Mouse (Mus musculus): ENCODE results near the gene Akap6.

The Akap6 gene

DNA sequence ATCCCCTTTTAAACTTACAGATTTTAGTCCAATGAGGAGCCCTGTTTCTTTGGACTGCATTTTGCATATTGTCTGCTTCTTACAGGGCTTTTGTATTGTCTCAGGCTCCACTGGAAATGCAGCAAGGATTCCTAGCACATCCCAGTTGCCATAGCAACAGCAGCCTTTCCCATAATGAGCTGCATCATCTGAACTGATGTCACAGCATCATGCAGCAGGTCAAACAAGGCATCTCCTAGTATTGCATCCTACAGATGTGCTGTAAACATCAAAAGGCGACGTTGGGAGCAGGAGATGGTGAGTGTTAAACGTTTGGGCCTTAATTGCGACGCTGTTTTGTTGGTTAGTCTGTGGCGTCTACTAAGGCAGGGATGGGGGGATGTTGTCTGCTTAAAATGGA lies at the start of gene Akap6:
Akap6 (plus strand) TSS at position 238 of the 400 bp plus-strand sequence.
- DNase-seq, result peak; percentile 88

DNA sequence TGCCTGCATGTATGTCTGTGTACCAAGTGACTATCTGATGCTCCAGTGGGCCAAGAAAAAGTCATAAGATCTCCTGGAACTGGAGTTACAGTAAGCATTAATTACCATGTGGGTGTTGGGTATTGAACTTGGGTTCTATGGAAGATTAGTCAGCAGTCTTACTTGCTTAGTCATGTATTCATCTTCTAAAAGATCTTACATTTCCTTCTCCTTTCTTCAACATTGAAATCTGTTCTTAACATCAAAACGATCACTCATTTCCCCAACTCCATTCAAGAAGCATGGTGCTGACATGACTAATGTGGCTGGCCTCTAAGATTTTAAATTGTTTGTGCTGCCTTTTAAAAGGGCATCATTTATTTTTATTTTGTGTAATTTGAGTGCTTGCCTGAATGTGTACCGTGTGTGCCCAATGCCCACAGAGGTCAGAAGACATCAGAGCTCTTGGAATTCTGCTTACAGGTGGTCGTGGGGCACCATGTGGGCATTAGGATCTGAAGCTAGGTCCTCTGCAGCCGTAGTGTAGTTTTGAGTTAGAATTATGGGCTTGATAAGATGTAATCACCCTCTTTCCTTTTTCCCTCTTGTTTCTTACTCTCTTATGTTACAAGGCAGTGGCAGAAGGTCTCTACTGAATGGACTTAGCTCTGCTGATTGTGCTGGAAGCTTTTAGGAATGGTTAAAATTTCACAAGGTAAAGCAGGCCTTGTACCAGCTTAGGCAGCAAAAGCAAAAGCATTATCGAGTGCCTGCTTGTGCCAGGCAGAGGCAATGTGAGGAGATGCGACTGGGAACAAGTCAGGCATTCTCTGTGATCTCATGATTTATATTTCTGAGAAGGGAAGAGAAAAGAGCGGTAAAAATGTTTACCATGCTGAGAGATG lies 36.0 kb upstream of the Akap6 start:
- no peak for DNase-seq

DNA sequence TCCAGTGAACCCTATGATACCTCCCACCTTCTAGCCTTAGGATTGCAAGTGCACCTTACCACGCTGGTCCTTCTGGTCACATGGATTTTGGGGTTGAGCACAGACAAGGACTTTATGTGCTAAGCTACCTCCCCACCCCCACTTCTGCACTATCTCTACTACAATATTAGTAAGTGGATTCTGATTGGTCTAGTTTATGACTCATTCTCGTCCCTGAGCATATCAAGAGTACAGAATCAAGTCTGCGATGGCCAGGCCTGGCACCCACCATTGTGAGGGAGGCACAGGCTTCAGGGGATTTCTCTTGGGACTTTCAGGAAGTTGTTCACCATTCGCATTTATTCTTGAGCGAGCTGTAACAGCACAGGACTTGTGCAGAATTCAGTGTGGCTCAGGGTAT lies 34.2 kb upstream of the Akap6 start:
- no peak for DNase-seq

DNA sequence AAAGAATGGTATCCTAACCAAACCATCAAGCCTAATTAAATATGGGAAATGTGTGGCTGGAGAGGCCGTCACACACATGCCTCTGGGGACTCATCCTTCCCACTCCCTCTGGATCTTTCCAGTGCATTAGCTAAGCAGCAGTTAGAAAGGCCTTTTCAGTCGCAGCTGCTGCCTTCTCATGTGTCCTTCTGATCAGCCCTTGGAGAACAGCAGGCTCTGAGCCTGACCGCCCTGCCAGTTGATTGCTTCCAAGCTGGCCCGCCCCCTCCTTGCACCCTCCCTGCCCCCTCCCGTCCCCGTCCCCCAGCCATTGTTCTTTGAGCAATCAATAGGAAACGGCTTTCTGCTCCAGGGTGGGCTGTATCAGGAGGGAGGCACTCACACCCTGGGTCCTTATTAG lies 27.7 kb upstream of the Akap6 start:
- no peak for DNase-seq

DNA sequence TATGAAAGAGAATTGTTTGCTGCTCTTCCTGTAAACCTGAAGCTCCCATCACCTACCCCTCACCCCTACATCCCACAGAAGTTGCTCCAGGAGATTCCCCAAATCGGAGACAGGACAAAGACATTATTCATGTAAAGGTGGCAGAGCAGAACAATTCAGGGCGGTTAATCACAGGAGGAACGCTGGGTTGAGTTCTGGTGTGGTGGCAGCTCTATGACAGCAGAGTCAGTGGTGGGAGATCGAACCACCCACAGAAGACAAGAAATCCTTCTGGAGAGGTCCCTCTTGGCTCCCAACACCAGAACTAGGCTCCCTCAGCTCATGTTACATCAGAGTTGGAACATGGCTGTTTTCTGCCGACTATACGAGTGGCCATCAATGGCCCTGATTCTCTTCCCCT lies 27.2 kb upstream of the Akap6 start:
- DNase-seq, result no peak

DNA sequence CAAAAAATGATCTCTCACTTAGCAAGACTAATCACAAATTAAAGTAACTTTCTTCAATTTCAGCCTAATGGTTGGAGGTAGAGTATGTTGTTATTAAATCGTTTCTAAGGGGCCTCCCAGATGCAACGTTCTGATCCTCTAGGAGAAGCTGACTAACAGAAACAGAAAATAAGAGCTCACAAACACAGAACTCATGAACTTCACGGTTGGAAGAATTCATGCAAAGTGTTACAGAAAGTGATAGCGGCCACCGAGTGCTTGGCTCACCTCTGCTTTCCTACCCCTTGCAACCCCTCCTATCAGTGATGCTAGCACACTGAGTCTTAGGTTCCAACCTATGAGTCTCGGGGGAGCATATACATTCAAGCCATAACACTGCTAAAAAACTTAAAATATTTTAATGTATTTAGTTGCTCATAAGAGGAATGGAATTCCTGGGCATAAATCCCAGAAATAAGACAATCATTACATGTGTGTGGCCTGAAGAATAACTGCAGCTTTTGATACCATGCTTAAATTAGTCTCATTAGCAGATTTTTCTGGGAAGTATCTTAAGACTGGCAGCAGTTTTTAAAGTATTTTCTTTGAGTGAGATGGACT lies 25.7 kb upstream of the Akap6 start:
- no peak for DNase-seq

DNA sequence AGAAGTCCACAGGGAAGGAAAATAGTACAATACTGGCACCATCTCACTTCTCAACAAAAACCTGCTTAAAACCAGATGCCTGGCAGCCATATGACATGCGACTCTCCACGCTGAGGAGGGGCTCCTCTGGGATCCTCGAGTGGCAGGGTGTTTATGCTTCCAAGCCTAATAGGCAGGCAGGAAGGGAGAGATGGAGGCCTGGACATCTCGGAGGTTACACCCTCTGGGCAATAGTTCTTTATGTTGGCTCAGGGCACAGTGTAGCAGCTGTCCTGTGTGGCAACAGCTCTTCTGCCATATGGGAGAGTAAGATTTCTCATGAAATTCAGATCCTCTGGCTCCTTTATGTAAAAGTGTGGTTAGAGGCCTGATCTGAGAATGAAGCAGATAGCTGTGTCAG lies 24.2 kb upstream of the Akap6 start:
- peak; percentile 36 for DNase-seq

DNA sequence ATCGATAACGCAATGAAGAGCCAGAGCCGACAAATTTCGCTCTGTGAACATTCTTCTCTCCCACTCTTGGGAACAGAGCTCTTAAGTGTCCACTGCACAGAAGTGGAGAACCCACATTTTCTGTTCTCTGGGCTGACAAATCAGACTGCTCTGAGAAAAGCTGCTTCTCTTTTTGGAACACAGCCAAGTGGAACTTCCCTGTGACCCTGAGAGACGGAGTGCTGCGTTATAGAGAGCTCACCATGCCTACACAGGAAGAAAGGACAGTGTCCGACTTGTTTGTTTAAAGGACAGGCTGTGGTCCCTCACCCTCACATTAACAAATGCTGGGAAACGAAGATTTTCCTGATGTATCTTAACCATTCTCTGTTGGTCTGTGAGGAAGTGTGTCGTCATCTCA lies 11.8 kb upstream of the Akap6 start:
- no peak for DNase-seq

DNA sequence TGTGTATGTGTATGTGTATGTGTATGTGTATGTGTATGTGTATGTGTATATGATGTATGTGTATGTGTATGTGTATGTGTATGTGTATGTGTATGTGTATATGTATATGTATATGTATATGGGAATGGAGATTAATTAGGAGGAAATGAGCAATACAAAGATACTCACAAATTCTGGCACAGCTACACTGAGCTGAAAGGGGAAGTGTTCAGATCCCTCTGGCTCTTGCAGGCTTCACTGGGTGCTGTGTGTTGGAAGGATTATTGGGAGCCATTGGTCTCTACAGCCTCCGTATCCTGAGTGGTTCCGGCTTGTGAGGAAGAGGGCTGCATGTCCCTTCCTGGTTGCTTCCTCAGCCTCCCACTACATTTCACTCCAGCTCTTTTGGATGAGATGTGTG lies 10.5 kb upstream of the Akap6 start:
- no peak for DNase-seq

DNA sequence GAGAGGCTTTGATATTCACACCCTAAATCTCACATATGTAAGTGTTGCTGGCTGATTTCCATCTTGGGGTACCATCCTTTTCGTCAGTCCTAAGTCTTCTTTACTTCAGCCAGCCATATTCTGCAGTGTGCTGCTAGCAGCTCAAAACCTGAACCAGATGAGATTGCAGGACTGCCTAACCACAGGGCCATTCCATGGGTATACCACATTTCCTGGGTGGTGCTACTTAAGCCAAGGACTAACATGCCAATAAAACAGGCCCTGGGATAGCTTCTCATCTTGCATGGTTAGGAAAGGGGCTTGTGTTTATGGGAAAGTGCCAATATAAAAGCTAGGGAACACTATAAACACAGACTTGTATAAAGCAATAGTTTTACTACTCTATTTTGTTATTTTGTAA lies 7.6 kb upstream of the Akap6 start:
- no peak for DNase-seq

DNA sequence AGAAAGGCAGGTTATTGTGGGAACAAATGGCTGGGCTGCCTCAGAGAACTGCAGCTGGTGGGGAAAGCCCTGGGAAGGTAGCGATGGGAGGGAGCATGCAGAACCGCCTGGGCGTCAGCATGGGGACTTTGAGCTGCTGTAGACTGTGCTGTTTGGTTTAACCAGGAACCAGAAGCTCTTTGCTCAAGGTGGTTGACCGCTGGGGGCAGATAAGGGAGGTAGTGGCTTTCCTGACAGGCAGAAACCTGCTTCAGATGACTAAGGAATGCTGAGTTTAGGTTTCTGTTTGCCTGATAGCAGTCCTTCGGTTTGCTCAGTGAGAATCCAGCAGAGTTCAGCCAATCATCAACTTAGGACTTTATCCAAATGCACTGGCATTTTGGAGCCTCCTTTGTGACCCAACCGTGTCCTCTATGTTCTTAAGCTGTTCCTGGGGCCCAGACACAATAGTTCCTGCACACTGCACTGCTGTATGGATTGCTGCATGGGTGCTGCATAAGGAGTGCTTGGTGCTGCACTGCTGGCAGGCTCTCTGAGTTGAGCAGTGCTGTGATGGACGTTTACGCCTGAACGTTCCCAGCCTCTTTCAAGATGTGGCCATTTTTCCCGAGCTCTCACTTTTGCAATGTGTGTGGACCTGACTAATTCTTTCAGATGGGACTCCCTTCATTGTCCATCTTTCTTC lies 6.8 kb upstream of the Akap6 start:
- DNase-seq, result no peak

DNA sequence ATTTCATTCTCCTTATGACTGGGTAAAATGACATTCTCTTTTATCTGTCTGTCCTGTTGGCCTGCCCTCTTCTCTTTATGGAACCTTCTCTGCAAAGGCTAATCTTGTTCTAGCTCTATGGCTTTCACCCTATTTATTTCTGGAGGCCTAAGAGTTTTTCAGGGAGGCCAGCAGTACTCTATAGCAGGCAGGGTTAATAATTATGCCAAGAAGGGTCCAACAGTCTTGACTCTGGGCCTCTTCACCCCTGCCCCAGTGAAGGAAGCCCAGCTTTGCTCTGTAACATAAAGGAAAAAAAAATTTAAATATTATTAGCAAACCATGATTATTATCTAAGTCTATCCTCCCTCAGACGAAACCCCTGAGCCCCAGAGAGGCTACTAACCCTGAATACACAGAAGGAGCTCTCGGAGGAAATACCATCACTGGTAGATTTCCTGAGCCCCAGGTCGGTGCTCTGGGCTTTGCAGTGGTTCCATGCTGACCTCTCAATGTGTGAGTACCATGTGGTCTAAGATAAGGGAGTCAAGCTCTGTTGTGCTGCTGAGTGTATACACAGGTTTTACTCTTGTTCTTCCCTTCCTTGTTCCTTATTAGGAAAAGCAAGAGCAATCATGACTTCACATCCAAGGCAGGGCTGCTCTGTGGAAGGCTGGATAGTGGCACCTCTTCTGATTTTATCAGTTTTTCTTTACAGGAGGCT lies 1.6 kb upstream of the Akap6 start:
- no peak for DNase-seq

DNA sequence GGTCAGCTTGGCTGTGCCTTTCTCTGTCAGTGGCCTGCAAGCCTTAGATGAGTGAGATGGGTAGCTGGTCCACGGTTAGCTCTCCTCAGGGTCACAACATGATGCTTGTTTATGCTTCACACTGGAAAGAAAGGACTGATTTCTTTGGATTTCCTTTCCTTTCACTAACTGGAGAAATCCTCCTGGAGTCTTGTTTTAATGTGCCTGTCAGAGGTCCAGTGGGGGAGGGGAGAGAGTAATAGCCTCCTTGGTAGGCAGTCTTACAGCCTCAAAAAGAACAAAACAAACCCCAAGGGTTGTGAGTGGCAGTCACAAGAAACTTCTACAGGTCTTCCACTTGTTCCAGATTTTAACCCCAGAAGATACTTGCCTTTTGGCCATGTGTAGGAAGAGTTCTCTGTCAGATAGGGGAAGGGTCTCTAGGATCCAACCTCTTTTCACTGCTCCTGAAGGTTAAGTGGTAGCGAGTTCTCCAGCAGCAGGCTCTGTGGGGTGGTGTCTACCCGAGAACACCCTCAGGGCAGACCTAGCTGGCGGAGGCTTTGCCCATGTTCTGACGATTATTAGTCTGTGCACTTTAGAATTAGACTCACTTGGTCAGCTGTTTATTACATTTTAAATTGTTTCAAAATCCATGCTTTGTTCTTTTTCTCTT lies 780 bp upstream of the Akap6 start:
- DNase-seq, result peak; percentile 40

DNA sequence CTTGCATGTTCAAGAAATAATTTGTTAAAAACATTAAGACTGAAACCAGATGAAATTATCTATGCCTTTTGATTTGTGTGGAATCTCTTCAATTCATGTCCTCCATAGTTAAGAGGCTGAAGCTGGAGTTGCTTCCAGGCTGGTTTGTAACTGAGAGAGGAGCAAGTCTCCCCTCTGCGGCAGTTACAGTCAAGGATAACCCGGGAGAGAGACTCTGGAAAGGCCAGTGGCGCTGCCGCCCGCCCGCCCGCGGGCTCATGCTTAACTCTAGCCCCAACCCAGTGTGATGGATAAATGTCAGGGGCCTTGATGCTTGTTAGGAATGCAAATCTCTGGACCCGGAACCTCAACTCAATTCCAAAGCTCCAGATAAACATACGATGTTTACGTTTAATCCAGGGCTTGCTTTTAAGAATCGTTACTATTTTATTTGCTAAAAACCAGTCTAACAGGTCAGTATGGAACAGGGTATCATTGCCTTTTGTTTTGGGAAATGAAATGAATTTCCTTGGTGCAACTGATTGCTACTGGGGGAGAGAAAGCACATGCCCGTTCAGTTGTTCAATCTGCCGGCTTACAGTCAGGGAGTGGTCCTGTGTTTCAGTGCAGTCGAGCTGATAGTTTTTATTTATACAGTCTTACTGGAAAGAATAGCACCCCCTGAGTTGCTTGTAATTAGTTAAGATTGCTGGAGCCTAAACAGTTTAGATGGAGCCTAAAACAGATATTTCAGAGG lies 946 bp downstream of the Akap6 start:
- peak; percentile 58 for DNase-seq

DNA sequence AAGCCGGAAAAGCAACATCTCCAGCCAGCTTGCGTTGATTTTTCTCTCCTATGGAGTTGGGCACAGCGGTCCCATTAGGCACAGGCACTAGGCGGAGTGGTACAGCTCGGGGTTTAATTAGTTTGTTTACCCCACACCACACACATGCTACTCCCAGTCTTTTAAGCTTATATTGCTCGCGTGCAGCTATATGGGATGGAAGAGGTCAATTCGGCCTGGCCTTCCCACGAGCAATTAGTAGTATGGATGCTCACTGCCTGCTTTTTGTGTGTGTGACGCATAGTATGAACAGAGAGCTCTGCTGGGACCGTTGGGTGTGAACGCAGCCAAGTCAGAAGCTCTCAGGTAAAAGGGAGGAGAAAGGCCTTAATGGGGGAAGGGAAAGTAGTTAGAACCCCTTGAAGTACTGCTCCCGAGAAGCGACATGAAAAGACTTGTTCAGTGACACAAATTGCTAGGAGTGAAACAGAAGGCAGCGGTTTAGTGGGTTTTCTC lies 1.6 kb downstream of the Akap6 start:
- peak; percentile 60 for DNase-seq

DNA sequence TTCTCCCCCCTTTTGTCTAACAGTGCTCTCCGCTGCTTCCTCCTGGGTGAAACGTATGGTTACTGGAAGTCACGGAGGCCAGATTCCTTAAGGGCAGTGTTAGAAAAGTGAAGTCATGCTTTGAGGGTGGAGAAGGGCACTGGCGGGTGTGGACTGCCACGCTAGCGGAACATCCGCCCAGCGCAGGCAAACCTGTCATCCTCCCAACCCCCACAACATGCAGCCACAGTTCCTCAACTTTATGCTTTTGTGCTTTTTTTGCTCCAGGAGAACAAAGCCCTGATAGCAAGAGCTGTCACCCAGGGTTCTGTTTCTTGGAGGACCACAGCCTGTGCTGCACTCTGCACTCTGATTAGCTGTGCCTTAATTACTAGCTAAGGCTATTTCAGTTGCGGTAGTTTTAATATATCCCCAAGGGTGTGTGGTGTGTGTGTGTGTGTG lies 2.0 kb downstream of the Akap6 start:
- DNase-seq, result no peak

DNA sequence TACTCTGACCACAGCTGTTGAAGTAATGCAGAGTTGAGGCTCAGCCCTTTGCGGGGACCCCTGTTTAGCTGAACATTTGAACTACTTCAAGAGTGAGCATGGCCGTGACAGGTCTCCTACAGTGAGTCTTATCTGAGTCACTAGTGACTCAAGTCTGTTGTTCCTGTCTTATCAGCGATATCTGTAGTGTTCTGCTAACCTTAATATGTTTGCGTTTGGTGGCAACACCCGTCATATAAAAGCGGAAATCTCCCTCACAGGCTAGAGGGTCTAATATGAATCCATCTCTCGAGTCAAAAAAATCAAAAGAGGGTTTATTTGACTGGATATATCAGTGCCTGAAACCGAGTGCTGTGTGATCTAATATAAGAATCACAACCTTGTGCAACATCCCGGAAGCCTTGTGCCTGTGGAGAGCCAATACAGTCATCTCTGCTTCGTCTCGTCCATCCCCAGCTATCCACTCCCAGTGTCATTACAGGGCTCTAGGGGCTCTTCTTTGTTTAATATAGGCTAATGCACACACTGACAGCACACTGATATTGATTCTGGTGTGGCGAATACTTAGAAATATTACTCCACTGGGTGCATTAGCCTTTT lies 3.3 kb downstream of the Akap6 start:
- DNase-seq, result no peak

DNA sequence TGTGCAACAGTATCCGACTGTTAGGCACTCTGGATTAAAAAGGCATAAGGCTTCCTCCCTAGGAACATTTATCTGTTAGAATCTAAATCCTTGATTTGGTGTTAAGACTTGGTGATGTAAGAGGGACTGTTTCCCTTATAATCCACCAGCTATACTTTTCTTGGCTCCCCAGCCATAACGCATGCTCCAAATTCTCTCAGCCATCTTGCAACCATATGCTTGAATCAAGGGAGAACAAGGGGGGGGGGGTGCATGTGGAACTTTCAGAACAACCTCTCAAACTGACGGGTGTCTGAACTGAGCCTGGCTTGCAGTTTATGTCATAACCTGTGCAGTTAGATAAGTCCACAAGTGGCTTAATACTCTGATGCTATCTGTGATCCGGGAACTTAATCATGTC lies 4.9 kb downstream of the Akap6 start:
- no peak for DNase-seq

DNA sequence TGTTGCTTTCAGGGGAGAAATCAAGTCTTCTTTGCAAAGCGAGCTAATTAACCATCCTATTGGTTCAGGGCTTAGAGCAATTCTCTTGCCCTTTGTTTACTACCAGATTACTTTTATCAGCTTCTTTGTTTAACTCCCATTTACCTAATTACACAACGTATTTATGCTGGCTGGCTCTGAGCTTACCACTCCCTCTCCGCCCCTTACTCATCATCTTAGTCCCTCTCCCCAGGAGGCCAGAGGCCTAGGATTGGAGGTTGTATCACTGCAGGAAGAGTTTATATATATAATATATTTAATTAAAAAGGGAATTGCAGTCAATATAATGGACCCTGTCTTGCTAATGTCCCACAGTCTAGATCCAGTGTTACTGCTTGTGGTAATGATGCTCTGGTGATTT lies 5.6 kb downstream of the Akap6 start:
- DNase-seq, result no peak

DNA sequence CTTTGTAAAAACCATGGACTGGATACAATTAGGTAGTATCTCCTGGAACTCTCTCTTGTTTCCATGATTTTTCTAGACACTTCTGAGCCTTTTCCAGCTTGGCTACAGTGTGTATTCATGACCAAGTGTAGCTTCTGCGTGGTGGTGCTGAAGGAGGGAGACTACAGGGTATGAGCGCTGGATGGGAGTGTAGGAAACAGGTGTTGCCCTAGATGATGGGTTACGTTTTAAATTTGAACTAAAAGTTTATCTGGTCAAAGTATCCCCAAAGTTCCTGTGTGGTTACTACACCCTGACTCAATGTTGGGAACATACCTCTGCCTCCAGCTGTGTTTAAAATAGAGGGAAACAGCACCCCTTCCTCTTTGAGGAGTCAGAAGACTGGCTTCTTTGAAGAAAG lies 12.2 kb downstream of the Akap6 start:
- DNase-seq, result no peak

DNA sequence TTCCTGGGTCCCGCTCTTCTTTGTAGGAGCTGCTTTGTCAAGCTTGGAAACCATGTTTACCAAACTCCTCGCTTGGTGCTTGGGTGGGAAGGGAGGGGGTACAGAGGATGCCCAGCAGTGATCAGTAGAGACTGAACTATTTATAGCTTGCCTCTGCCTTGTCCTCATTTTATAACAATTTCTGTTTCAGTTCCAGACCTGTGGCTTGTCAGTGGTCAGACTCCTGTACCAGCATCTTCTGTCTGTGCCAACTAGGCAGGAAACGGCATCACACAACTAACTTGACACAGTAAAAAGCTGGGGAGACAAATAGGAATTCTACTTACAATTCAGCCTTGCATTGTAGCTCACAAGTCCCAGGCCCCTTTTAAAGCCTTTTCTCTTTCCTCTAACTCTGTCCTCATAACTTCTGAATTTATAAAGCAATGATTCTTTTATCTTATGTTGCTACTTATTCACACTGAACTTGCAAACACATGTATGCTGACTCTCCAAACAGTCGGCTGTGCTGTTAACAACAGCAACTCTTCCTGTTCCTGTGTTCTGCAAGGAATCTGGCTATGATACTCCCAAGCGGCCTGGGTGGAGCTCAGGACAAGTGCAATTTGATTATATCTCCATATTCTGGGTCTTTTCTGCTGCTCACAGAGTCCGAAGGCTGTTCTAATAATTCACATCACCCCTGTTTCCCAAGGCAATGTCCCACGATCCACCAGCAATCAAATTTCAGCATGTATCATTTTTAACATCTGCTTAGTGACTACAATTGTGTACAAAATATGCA lies 12.9 kb downstream of the Akap6 start:
- DNase-seq, result no peak
